Mouse (Mus musculus) intestine, postnatal 0 days (tissue): ENCODE results near the gene Tspan14. TPM values are rescaled to one million over a fixed set of nuclear protein-coding genes. Genes with fewer than 3 reads are reported as not detected.

Experiments used
- ATAC-seq: fragments of 200-750 bp; cut with Nextera tagmentation; 2 replicates; pipeline ENCODE4 v1.8.0; 2017; ENCODE audit warnings: mild to moderate bottlenecking, moderate TSS enrichment, moderate library complexity
- H3K27ac ChIP-seq: fragments of 300-500 bp; sonication (generic); 2 replicates; pipeline ENCODE4 v1.5.1; 2014; ENCODE audit warnings: mild to moderate bottlenecking, low read depth, low read length, moderate library complexity
- H3K27me3 ChIP-seq: fragments of 300-500 bp; sonication (generic); replicated peaks from 2 replicates; pipeline ENCODE4 v1.6.1; 2014; ENCODE audit warnings: low read length, mixed read lengths; ENCODE audit not compliant: control insufficient read depth, insufficient read depth
- H3K36me3 ChIP-seq: fragments of 300-500 bp; sonication (generic); 2 replicates; pipeline ENCODE4 v1.6.1; 2014; ENCODE audit warnings: mild to moderate bottlenecking, moderate library complexity; ENCODE audit not compliant: control insufficient read depth, insufficient read depth
- H3K4me1 ChIP-seq: fragments of 300-500 bp; sonication (generic); replicated peaks from 2 replicates; pipeline ENCODE4 v1.6.1; 2014; ENCODE audit warnings: antibody characterized with exemption, low read length, mixed read lengths; ENCODE audit not compliant: control insufficient read depth, insufficient read depth
- H3K4me2 ChIP-seq: fragments of 300-500 bp; sonication (generic); replicated peaks from 2 replicates; pipeline ENCODE4 v1.6.1; 2014; ENCODE audit warnings: low read depth, mild to moderate bottlenecking, moderate library complexity
- H3K4me3 ChIP-seq: fragments of 300-500 bp; sonication (generic); 2 replicates; pipeline ENCODE4 v1.5.1; 2014; ENCODE audit warnings: low read depth, low read length
- H3K9ac ChIP-seq: fragments of 300-500 bp; sonication (generic); 2 replicates; pipeline ENCODE4 v1.6.1; 2014; ENCODE audit warnings: mild to moderate bottlenecking, low read depth, low read length
- H3K9me3 ChIP-seq: fragments of 300-500 bp; sonication (generic); 2 replicates; pipeline ENCODE4 v1.6.1; 2016; ENCODE audit warnings: mixed run types; ENCODE audit not compliant: control insufficient read depth
- CTCF ChIP-seq: sonication (generic); IDR thresholded peaks from 2 replicates; pipeline ENCODE4 v1.5.1; 2016; ENCODE audit warnings: low read depth, mild to moderate bottlenecking, control low read depth, antibody characterized with exemption, moderate library complexity
- WGBS: fragments of 180-500 bp; shearing (Covaris S2); extraction: QIAGEN DNeasy Blood & Tissue Kit; methylation state at CpG from one replicate; pipeline ENCODE4 v1.1.7; 2014; 5-methylcytosine and 5-hydroxymethylcytosine counted together
- polyA plus RNA-seq: library from polyadenylated mRNA; unstranded; fragments of >200 nt; fragmentation: Nextera tagmentation; extraction: Ambion mirVana; gene quantifications from 2 replicates; pipeline ENCODE4 v1.2.1, GENCODE M21; 2015

Tspan14 gene
- polyA plus RNA-seq, 1 experiment from 2014 or later, result 30.5 TPM

GRCm38 (mm10) chr14:40966862-40967597, 423 bp upstream of the Tspan14 start:
- no peaks in the 10 kb centered on the region for H3K27me3 ChIP-seq
- peaks cover 18% of the 10 kb centered on the region for H3K4me1 ChIP-seq
- H3K36me3 ChIP-seq, result no peaks in the 10 kb centered on the region
- WGBS, result 0% methylated on average over 49 of the region's 62 CpGs
- peak overlapping the region; percentile 84 for H3K4me3 ChIP-seq
- H3K4me2 ChIP-seq, result peak overlapping the region; percentile 87
- ATAC-seq, result peak; percentile 93
- H3K9ac ChIP-seq, result peak overlapping the region; percentile 92
- H3K27ac ChIP-seq, result peak overlapping the region; percentile 98
- H3K9me3 ChIP-seq, result no peaks in the 10 kb centered on the region
- no peak for TF ChIP-seq CTCF

GRCm38 (mm10) chr14:40965507-40966356, 875 bp downstream of the Tspan14 start:
- no peaks in the 10 kb centered on the region for H3K36me3 ChIP-seq
- H3K27me3 ChIP-seq, result no peaks in the 10 kb centered on the region
- H3K4me2 ChIP-seq, result peak overlapping the region; percentile 87
- peak overlapping the region; percentile 98 for H3K27ac ChIP-seq
- H3K4me3 ChIP-seq, result peak overlapping the region; percentile 84
- peak; percentile 3; the same call in 1 of the 2 replicates for ATAC-seq
- TF ChIP-seq CTCF, result no peak
- peaks cover 18% of the 10 kb centered on the region for H3K4me1 ChIP-seq
- under 1% methylated on average over 15 of the region's 15 CpGs for WGBS
- H3K9ac ChIP-seq, result peak overlapping the region; percentile 92
- no peaks in the 10 kb centered on the region for H3K9me3 ChIP-seq

GRCm38 (mm10) chr14:40964881-40965280, 1.7 kb downstream of the Tspan14 start:
- Histone ChIP-seq H3K27me3 (no peaks in the 10 kb centered on the region), H3K4me1 (peaks cover 18% of the 10 kb centered on the region), H3K27ac (no peak overlapping the region), H3K4me2 (peak overlapping the region; percentile 87), H3K4me3 (0 out of 2 replicates have a peak overlapping the region, but pooled peaks have one; percentile 84), H3K36me3 (no peaks in the 10 kb centered on the region), H3K9me3 (no peaks in the 10 kb centered on the region), H3K9ac (no peak overlapping the region)
- no peak for ATAC-seq
- TF ChIP-seq CTCF, result no peak

GRCm38 (mm10) chr14:40964214-40964610, 2.4 kb downstream of the Tspan14 start:
- WGBS, result 85% methylated on average over 3 of the region's 3 CpGs
- no peak overlapping the region for H3K27ac ChIP-seq
- H3K4me3 ChIP-seq, result no peak overlapping the region
- no peaks in the 10 kb centered on the region for H3K36me3 ChIP-seq
- no peaks in the 10 kb centered on the region for H3K27me3 ChIP-seq
- H3K9me3 ChIP-seq, result no peaks in the 10 kb centered on the region
- no peak overlapping the region for H3K9ac ChIP-seq
- no peak for ATAC-seq
- peaks cover 22% of the 10 kb centered on the region for H3K4me1 ChIP-seq
- peak overlapping the region; percentile 87; the same call in 1 of the 2 replicates for H3K4me2 ChIP-seq
- TF ChIP-seq CTCF, result no peak

- ATAC-seq, result no peak
- peak overlapping the region; percentile 40 for H3K4me2 ChIP-seq
- H3K9me3 ChIP-seq, result no peaks in the 10 kb centered on the region
- no peak overlapping the region for H3K4me3 ChIP-seq
- no peak overlapping the region for H3K9ac ChIP-seq
- WGBS, result 51% methylated on average over 3 of the region's 3 CpGs
- no peaks in the 10 kb centered on the region for H3K36me3 ChIP-seq
- no peaks in the 10 kb centered on the region for H3K27me3 ChIP-seq
- H3K27ac ChIP-seq, result peak overlapping the region; percentile 46; the same call in 1 of the 2 replicates
- H3K4me1 ChIP-seq, result peaks cover 27% of the 10 kb centered on the region
- TF ChIP-seq CTCF, result no peak
Observed at GRCm38 (mm10) chr14:40963501-40964213, 3.0 kb downstream of the Tspan14 start.
